Mouse (Mus musculus): ENCODE data around the gene Trabd. TPM values are rescaled to one million over a fixed set of nuclear protein-coding genes. Genes with fewer than 3 reads are reported as not detected.

Gene Trabd
- polyA plus RNA-seq, 1 experiment from 2014 or later = 48.4 TPM

DNA sequence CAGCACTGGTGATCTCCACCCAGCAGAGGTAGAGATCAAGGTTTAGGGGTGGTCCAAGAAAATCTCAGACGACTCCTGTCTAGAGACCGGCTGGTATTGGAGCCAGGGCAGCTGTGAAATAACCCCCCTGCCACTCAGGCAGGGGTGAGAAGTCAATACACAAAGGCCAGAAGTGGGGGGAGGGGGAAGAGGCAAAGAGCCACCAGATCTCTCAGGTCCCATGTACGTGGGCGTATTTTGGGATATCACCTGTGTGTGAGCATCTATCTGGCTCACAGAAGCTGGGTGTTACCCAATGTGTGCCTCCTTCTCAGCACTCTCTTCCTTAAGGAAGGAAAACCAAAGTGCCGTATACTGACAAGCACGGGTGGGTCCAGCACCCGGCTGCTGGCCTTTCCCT, 11.9 kb upstream of the Trabd start:
- Histone ChIP-seq H3K27ac (no peak overlapping the region), H3K27me3 (peaks cover 62% of the 10 kb centered on the region), H3K4me1 (peaks cover 9% of the 10 kb centered on the region; the same call in 1 of the 2 replicates), H3K9ac (no peak overlapping the region), H3K36me3 (no peaks in the 10 kb centered on the region), H3K9me3 (replicated peaks) (no peaks in the 10 kb centered on the region), H3K4me2 (replicated peaks) (no peak overlapping the region), H3K4me3 (no peak overlapping the region)
- 80% methylated on average over 7 of the region's 7 CpGs for WGBS
- ATAC-seq (ENCODE audit: low FRiP score) = no peak

DNA sequence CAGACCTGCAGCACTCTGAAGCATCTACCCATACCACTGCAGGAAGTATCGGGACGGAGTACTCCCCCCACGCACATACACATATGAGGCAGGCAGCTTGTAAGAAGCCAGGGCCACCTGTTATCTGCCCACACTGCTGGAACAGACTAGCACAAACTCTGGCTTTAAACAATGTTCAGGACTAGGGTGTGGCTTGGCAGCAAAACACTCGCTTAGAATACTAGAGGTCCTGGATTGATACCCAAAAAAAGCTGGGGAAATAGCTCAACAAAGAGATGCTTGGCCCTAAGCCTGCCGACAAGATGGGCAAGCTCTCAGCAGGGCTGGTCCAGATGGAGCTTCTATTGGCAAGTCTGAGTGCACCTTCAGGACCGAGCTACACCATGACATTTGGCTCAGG, 11.4 kb upstream of the Trabd start:
- H3K36me3 ChIP-seq = no peaks in the 10 kb centered on the region
- no peak overlapping the region for H3K4me3 ChIP-seq
- no peaks in the 10 kb centered on the region for H3K9me3 ChIP-seq (replicated peaks)
- 76% methylated on average over 6 of the region's 6 CpGs for WGBS
- H3K4me2 ChIP-seq (replicated peaks) = no peak overlapping the region
- peaks cover 62% of the 10 kb centered on the region for H3K27me3 ChIP-seq
- no peak overlapping the region for H3K9ac ChIP-seq
- ATAC-seq (ENCODE audit: low FRiP score) = no peak
- H3K4me1 ChIP-seq = peaks cover 9% of the 10 kb centered on the region; the same call in 1 of the 2 replicates
- H3K27ac ChIP-seq = no peak overlapping the region

DNA sequence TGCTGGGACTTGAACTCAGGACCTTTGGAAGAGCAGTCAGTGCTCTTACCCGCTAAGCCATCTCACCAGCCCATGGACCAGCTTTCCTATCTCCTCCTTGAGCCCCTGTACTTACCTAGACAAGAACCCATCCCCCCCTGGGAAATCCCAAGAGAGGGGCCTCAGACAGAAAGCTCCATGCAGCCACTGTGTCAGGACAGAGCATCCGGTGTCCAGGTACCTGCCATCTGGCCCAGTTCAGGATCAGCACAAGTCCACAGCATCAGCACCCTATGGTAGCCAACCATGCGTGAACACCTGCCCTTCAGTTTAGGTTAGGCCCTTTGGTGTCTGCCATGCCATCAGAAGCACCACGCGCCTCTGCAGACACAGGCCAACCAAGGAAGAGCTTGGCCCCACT, 10.0 kb upstream of the Trabd start:
- Histone ChIP-seq H3K9ac (no peak overlapping the region), H3K36me3 (no peaks in the 10 kb centered on the region), H3K4me3 (no peak overlapping the region), H3K4me2 (replicated peaks) (no peak overlapping the region), H3K27me3 (peaks cover 68% of the 10 kb centered on the region), H3K4me1 (peaks cover 6% of the 10 kb centered on the region; the same call in 1 of the 2 replicates), H3K27ac (no peak overlapping the region), H3K9me3 (replicated peaks) (no peaks in the 10 kb centered on the region)
- 91% methylated on average over 5 of the region's 5 CpGs for WGBS
- ATAC-seq (ENCODE audit: low FRiP score) = no peak

DNA sequence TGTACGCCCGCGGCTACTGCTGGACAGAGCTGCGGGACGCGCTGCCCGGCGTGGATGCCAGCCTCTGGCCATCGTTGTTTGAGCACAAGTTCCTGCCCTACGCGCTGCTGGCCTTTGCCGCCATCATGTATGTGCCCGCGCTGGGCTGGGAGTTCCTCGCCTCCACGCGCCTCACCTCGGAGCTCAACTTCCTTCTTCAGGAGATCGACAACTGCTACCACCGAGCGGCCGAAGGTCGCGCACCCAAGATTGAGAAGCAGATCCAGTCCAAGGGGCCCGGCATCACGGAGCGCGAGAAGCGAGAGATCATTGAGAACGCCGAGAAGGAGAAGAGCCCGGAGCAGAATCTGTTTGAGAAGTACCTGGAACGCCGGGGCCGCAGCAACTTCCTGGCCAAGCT, 7.3 kb upstream of the Trabd start:
- ATAC-seq (ENCODE audit: low FRiP score) = no peak
- Histone ChIP-seq H3K4me1 (peaks cover 3% of the 10 kb centered on the region; the same call in 1 of the 2 replicates), H3K9me3 (replicated peaks) (no peaks in the 10 kb centered on the region), H3K4me3 (no peak overlapping the region), H3K27ac (no peak overlapping the region), H3K36me3 (no peaks in the 10 kb centered on the region), H3K4me2 (replicated peaks) (peak overlapping the region; percentile 30), H3K27me3 (peaks cover 63% of the 10 kb centered on the region), H3K9ac (no peak overlapping the region)
- WGBS = 33% methylated on average over 35 of the region's 35 CpGs

DNA sequence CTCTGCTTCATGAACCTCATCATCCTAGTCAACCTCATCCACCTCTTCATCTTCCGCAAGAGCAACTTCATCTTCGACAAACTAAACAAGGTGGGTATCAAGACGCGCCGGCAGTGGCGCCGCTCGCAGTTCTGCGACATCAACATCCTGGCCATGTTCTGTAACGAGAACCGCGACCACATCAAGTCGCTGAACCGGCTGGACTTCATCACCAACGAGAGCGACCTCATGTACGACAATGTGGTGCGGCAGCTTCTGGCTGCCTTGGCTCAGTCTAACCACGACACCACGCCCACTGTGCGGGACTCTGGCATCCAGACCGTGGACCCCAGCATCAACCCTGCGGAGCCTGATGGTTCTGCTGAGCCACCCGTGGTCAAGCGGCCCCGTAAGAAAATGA, 6.7 kb upstream of the Trabd start:
- 35% methylated on average over 26 of the region's 26 CpGs for WGBS
- H3K27me3 ChIP-seq = peaks cover 63% of the 10 kb centered on the region
- H3K36me3 ChIP-seq = no peaks in the 10 kb centered on the region
- peaks cover 3% of the 10 kb centered on the region; the same call in 1 of the 2 replicates for H3K4me1 ChIP-seq
- H3K27ac ChIP-seq = no peak overlapping the region
- no peaks in the 10 kb centered on the region for H3K9me3 ChIP-seq (replicated peaks)
- H3K4me3 ChIP-seq = no peak overlapping the region
- H3K9ac ChIP-seq = no peak overlapping the region
- no peak for ATAC-seq (ENCODE audit: low FRiP score)
- no peak overlapping the region for H3K4me2 ChIP-seq (replicated peaks)

DNA sequence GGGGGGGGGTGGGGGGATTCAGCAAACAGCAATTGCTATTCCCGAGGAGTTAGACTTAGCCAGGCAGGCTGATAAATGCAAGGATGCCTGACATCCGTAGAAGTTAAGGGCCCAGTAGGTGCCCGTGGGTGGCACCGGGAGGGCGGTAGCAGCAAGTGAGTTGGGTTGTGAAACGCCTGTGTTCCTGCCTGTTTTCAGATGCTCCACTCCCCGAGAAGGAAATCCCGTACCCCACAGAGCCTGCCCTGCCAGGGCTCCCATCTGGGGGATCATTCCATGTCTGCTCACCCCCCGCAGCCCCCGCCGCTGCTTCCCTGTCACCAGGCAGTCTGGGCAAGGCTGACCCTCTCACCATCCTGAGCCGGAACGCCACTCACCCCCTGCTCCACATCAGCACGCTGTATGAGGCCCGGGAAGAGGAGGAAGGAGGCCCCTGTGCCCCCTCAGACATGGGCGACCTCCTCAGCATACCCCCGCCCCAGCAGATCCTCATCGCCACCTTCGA, 5.5 kb upstream of the Trabd start:
- no peak overlapping the region for H3K4me2 ChIP-seq (replicated peaks)
- ATAC-seq (ENCODE audit: low FRiP score) = no peak
- H3K36me3 ChIP-seq = no peaks in the 10 kb centered on the region
- no peak overlapping the region for H3K9ac ChIP-seq
- no peak overlapping the region for H3K4me3 ChIP-seq
- peaks cover 3% of the 10 kb centered on the region; the same call in 1 of the 2 replicates for H3K4me1 ChIP-seq
- 75% methylated on average over 19 of the region's 19 CpGs for WGBS
- H3K9me3 ChIP-seq (replicated peaks) = no peaks in the 10 kb centered on the region
- H3K27ac ChIP-seq = no peak overlapping the region
- H3K27me3 ChIP-seq = peaks cover 63% of the 10 kb centered on the region

DNA sequence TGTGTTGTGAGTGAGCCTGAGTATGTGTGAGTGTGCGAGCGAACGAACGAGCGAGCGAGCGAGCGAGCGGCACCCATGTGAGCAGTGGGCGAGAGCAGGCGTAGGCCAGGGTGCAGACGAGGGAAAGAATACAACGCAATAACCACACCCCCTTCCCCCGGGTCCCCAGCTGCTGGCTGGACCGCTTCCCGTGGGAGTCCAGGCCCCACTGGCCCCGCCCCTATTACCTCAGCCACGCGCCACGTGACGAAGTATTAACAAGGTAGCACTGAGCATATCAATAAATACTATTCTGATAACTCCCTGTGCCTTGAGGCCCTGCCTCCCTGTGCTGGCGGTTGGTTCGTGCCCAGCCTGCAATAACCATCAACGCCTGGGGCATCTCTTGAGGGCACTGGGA, 4.3 kb upstream of the Trabd start:
- no peak for ATAC-seq (ENCODE audit: low FRiP score)
- WGBS = 74% methylated on average over 24 of the region's 24 CpGs
- H3K4me2 ChIP-seq (replicated peaks) = no peak overlapping the region
- H3K36me3 ChIP-seq = no peaks in the 10 kb centered on the region
- H3K4me1 ChIP-seq = peaks cover 13% of the 10 kb centered on the region
- H3K9ac ChIP-seq = no peak overlapping the region
- no peak overlapping the region for H3K4me3 ChIP-seq
- H3K27me3 ChIP-seq = peaks cover 57% of the 10 kb centered on the region
- no peak overlapping the region for H3K27ac ChIP-seq
- no peaks in the 10 kb centered on the region for H3K9me3 ChIP-seq (replicated peaks)

DNA sequence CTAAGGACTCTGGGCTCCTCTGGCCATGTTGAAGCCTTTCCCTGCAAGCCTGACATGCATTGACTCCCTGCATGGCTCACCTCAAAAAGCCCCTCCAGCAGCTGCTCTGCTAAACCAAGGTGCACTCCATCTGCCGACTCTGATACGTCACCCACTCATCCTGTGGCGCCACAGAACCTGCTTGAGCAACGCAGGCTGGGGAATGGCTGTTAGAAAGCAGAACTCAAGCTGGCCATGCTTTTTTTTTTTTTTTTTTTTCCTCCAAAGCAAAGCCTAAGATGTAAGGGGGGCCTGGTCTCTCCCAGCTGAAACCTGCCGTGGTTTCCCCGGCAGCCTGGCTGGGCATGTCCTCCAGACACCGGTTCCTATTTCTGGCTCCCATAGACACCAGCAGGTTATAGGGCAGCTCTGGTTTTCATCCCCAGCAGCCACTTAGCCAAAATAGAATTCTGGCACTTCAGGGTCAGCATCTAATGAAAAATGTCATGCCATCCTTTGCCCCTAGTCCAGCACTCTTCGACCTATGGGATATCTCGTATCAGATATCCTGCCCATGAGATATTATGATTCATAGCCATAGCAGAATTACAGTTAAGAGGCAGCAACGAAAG, 826 bp upstream of the Trabd start:
- Histone ChIP-seq H3K27me3 (peaks cover 22% of the 10 kb centered on the region), H3K4me2 (replicated peaks) (no peak overlapping the region), H3K36me3 (no peaks in the 10 kb centered on the region), H3K4me1 (peaks cover 32% of the 10 kb centered on the region), H3K27ac (no peak overlapping the region), H3K4me3 (no peak overlapping the region), H3K9me3 (replicated peaks) (no peaks in the 10 kb centered on the region), H3K9ac (peak overlapping the region; percentile 94)
- ATAC-seq (ENCODE audit: low FRiP score) = no peak
- WGBS = 83% methylated on average over 10 of the region's 10 CpGs

DNA sequence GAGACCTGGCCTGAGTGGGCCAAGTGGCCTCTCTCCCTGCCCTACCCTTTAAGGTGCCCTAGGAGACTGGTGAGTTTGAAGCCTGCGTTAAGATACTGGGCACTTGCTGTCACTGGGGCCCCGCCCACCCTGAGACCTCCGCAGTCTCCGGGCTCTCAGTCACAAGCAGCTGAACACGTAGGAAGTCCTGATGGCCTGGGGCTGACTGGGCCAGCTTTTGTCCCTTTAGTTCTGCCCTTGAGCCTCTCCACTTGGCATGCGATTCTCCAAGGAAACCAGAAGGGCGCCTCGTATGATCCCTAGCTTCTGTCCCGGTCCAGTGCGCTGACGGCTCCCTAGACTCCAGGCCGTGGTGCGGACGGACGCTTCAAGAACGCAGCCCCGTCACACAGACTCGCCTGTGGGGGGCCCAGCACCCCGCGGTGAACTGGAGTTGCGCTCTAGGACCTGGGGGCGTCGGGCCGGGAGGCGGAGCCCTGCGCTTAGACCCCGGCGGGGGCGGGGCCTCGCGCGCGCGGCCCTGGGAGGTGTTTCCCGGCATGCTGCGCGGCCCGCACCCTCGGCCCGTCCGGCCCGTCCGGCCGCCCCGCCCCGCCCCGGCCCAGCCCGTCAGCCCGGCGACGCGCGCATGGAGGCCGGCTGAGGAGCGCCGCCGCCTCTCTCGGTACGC, 689 bp downstream of the Trabd start:
- Histone ChIP-seq H3K4me1 (peaks cover 32% of the 10 kb centered on the region), H3K4me3 (peak overlapping the region; percentile 91), H3K9ac (peak overlapping the region; percentile 94), H3K36me3 (peaks cover 6% of the 10 kb centered on the region), H3K9me3 (replicated peaks) (no peaks in the 10 kb centered on the region), H3K27me3 (peaks cover 7% of the 10 kb centered on the region), H3K4me2 (replicated peaks) (peak overlapping the region; percentile 78), H3K27ac (peak overlapping the region; percentile 89)
- ATAC-seq (ENCODE audit: low FRiP score) = peak; percentile 92
- under 1% methylated on average over 52 of the region's 59 CpGs for WGBS

DNA sequence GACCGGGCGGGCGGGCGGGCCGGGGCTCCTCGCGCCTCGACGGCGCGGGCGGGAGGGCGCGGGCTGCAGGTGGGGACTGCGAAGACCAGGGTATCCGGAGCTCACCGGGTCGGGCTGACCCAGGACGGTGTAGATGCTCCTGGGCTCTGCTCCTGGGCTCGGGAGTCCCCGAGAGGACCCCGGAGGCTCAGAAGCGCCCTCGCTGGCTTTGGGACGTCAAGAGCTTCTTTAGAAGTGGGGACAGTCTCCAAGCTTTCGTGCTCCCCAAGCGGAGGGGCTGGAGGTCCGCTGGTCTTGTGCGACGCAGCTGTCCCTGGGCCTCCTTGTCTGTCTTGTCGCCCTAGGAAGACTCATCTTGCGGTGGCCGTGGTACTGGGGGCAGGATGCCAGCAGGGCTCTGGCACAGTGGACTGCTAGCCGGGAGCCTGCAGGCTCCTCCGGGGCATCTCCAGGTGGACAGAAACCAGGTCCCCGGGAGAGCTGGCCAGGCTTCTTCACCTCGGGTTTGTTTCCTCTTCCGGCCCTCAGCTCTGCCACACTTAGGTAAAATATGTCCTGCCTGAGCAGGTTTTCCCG, 1.3 kb downstream of the Trabd start:
- Histone ChIP-seq H3K4me2 (replicated peaks) (peak overlapping the region; percentile 78), H3K36me3 (peaks cover 12% of the 10 kb centered on the region), H3K27me3 (peaks cover 3% of the 10 kb centered on the region; the same call in 1 of the 2 replicates), H3K4me3 (peak overlapping the region; percentile 91), H3K9ac (peak overlapping the region; percentile 94), H3K4me1 (peaks cover 32% of the 10 kb centered on the region), H3K9me3 (replicated peaks) (no peaks in the 10 kb centered on the region), H3K27ac (peak overlapping the region; percentile 89)
- under 1% methylated on average over 35 of the region's 39 CpGs for WGBS
- ATAC-seq (ENCODE audit: low FRiP score) = peak; percentile 68

DNA sequence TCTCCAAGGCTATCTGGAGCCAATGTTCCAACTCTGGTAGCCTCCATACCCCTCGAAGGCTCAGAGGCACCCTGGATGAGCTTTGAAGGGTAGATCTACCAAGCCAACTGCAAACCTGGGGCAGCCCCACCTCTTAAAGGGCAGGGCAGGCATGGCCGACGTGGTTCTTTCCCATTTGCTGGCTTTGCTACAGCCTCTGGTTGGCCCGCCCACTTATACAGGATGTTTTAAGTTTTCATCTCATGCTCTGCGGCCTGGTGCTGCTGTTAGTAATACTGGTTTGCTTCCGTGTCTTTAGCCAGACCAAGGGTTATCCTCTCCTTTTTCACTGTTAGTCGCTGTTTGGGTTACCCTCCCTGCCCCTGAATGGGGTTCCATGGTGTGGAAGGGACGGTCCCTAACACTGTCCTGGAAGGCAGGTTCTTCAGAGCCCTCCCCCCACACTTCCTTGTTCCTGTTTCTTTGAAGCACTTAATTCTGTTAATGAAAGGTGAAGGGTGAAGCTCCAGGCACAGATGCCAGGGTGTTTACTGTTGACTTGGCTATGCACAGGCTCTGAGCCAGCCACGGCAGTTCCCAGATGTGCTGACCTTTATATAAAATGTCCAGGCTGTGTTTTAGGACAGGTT, 3.4 kb downstream of the Trabd start:
- Histone ChIP-seq H3K4me3 (no peak overlapping the region), H3K4me2 (replicated peaks) (peak overlapping the region; percentile 78; the same call in 1 of the 2 replicates), H3K27me3 (no peaks in the 10 kb centered on the region), H3K4me1 (peaks cover 32% of the 10 kb centered on the region), H3K9ac (peak overlapping the region; percentile 19), H3K9me3 (replicated peaks) (no peaks in the 10 kb centered on the region), H3K36me3 (peaks cover 33% of the 10 kb centered on the region), H3K27ac (no peak overlapping the region)
- 80% methylated on average over 9 of the region's 9 CpGs for WGBS
- ATAC-seq (ENCODE audit: low FRiP score) = no peak

DNA sequence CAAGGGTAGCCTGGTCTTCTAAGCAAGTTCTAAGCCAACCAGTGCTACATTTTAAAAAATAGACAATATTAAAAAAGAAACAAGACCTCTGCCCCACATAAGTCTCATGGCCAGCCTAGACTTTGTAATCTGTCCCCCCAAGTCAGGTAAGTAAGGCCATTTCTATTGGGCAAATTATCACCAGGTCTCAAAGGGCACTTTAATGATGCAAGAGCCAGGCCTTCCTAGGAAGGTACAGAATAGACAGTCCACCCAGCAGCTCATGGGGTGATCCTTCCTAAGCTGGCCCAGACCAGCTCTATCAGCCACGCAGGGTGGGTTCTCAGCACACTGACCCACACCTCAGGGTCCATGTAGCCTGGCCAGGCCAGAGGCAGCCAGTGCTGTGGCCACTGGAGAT, 9.0 kb downstream of the Trabd start:
- no peaks in the 10 kb centered on the region for H3K9me3 ChIP-seq (replicated peaks)
- H3K27ac ChIP-seq = no peak overlapping the region
- ATAC-seq (ENCODE audit: low FRiP score) = no peak
- no peak overlapping the region for H3K9ac ChIP-seq
- WGBS = 95% methylated on average over 1 of the region's 1 CpGs
- peaks cover 72% of the 10 kb centered on the region for H3K36me3 ChIP-seq
- no peak overlapping the region for H3K4me2 ChIP-seq (replicated peaks)
- H3K4me1 ChIP-seq = peaks cover 6% of the 10 kb centered on the region; the same call in 1 of the 2 replicates
- no peak overlapping the region for H3K4me3 ChIP-seq
- H3K27me3 ChIP-seq = no peaks in the 10 kb centered on the region

All from hindbrain, embryonic 12.5 days (tissue).